Mouse (Mus musculus): ENCODE results near the gene Nans. TPM values are rescaled to one million over a fixed set of nuclear protein-coding genes. Genes with fewer than 3 reads are reported as not detected.

Nans gene
- 19.1 and 20.1 TPM in 2 replicates for total RNA-seq (2017)

DNA sequence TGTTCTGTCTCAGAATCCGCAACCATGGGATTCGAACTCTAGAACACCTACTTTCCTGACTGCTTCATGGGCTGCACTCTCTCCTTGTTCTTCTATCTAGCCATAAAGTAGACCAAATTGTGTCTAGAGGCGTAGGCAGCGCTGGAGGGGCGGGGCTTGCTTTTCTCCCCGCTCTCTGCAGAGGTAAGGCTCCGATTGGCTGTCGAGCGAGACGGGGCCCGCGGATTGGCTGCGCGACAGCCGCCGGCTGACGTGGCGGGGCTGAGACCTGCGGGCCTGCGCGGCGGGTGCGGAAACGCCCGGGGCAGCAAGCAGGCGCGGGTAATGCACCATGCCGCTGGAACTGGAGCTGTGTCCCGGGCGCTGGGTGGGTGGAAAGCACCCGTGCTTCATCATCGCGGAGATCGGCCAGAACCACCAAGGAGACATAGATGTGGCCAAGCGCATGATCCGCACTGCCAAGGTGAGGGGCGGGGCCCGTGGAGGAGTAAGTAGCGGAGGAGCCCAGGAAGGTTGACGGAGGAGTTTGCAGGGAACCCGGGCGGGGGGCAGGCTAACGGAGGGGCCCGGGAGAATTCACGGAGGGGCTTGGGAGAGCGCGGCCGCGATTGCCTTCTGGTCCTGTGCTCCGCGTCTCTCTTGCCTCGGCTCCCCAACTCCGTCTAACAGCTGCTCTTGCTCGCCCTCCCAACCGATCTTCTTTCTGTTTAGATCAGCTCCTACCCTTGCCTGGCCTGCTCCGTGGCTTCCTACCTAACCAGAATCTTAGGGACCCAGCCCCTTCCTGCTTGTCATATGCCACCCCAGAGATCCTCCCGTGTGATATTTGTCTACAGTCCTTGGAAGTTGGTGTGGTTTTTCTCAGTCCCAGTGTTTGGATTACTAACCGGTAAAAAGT is at the start of gene Nans:
Gene Nans, plus strand, starts transcription at position 221 of the 898 bp plus-strand sequence.
- peak; percentile 89 for ATAC-seq (ENCODE audit: extremely low read depth, insufficient number of reproducible peaks, low FRiP score, poor library complexity, severe bottlenecking)

DNA sequence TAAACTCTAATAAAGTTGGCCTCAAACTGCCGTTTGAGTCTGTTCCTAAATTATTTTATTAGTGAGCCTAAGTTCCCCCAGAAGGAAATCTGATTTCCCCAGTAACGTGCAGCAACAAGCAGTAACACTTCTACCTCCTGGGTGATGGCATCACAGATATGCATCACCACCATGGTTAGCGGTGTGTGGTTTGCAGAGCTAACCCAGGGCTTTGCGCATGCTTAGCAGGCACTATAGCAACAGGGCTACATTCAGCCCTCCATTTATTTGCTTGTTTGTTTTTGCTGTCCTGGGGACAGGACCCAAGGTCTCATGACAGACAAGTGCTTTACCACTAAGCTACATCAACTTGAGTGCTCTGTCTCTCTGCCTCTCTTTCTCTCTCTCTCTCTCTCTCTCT is 46.5 kb upstream of the Nans start:
- ATAC-seq (ENCODE audit: extremely low read depth, insufficient number of reproducible peaks, low FRiP score, poor library complexity, severe bottlenecking), result peak; percentile 44; the same call in 1 of the 2 replicates

DNA sequence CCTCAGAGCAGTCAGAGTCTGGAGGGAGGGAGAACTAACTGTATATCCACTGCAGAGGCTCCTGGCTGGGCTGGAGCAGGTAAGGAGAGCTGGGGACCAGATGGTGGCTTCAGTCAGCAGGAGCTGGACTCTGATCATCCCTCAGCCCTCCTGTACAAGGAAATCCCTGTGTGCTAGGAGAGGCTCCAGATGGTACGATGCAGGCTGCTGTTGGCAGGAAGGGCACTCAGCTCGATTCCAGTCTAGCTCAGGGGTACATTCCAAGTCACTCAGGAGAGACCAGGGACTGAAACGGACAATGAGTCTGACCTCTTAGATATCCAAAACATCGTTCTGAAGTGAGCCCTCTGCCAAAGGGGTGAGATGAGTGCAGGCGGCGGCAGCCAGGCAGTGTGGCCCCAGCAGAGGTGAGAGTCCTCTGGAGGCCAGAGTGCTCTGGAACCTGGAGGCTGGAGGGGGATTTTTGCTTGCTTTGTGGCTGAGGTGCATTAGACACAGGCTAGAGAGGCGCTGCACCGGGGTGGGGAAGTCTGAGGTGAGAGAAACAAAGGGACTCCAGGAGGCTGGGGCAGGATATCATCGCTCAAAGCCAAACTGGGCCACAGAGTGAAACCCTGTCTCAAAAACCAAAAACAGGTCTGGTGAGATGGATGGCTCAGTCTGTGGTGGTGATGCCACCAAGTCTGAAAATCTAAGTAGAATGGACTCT is 43.7 kb upstream of the Nans start:
- no peak for ATAC-seq (ENCODE audit: extremely low read depth, insufficient number of reproducible peaks, low FRiP score, poor library complexity, severe bottlenecking)

DNA sequence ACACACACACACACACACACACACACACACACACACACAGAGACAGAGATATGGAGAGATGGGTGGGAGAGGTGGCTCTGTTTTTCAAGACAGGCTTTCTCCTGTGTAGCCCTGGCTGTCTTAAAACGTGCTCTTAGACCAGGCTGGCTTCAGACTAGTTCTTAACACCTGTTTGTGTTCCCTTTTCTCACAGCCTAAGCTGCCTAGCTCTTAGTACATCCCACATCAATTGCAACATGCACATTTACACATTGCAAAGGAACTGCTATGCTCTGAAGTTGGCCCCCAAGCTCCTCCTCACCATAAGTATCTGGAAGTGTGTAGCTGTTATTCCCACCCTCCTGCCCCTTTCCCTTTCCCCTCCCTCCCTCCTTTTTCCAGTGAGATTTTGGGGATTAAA is 41.6 kb upstream of the Nans start:
- no peak for ATAC-seq (ENCODE audit: extremely low read depth, insufficient number of reproducible peaks, low FRiP score, poor library complexity, severe bottlenecking)

DNA sequence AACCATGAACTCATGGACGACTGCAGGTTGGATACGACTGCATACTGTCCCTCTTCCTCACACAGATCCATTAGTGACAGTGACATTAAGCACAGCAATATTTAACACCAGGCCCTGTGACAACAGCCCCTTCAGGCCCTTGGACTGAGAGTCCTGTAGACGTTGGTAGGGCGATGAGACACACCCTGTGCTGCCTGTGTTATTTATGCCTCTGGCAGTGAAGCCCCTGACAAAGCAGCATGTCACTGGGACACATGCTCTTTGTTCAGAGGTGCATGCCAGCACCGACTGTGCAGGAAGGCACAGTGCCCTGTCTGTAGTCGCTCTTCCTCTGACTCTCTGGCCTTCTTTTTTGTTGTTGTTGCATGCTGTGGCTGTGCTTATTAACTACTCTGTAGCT is 40.2 kb upstream of the Nans start:
- no peak for ATAC-seq (ENCODE audit: extremely low read depth, insufficient number of reproducible peaks, low FRiP score, poor library complexity, severe bottlenecking)

DNA sequence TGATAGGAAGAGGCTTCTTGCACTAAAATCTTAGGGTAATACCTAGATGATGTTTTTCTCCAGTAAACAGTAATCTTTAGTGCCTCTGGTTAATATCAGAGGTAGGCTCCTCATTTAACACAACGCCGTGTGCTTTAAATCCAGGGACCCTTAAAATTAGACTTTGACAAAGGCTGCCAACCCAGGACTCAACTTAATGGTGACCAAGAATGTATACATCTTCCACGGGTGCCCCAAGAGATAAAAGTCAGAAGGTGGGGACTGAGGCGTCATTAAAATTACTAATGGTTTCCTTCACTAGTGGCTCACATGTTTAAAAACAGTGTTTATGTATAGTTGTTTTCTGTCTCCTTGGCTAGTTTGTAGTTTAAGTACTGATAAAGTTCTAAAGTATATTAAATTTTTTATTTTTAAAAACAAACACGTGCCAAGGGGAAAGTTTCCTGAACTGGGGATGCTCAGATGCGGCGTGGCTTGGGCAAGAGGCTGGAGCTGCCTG is 39.0 kb upstream of the Nans start:
- ATAC-seq (ENCODE audit: extremely low read depth, insufficient number of reproducible peaks, low FRiP score, poor library complexity, severe bottlenecking), result no peak

DNA sequence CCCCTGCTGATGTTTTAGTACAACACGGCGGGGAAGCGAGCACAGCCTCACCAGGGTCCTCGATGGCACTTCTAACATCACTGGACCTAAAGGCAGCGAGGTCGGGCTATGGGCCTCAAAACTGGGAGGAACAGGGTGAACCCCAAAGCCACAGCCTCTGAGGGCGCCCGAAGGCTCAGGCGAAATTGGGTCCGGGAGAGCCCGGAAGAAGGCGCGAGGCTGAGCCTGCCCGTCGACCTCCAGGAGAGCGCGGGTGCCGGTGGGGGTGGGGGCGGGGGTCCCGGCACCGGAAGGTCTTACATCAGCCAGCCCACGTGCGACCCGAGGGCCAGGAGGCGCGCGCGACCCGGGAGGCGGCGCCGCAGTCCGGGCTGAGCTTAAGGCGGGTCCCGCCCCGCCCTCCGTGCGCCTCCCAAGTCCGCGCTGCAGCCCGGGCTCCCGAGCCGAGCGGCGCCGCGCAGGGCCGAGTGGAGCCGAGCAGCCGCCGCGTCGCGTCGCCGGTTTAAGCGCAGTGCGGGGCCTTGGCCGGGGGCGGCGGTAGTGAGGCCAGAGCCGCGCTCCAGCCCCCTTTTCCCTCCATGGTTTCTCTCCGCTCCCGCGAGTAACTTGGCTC is 38.4 kb upstream of the Nans start, which contains the start of gene Anp32b:
Gene Anp32b, plus strand, starts transcription at position 384 of the 613 bp plus-strand sequence.
- ATAC-seq (ENCODE audit: extremely low read depth, insufficient number of reproducible peaks, low FRiP score, poor library complexity, severe bottlenecking), result peak; percentile 77

DNA sequence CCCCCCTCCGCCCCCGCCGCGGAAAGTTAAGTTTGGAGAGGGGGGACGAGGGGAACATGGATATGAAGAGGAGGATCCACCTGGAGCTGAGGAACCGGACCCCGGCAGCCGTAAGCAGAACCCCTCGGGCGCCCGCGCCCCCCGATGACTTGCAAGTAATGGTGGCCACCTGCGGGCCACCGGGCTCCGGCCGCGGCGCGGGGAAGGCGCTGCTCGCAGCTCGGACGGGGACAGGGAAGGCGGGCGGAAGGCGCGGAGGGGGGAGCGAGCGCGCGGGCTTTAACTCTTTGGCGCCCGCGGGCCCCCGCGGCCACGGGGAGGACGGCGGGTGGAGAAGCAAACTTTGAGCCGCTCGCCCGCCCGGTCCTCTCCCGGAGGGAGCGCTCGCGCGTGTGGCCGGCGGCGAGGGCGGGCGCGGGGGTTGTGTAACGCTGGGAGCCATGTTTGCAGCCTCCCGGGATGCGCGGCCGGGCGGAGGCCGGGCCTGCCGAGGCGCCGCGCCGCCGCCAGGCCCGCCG is 37.7 kb upstream of the Nans start:
- no peak for ATAC-seq (ENCODE audit: extremely low read depth, insufficient number of reproducible peaks, low FRiP score, poor library complexity, severe bottlenecking)

DNA sequence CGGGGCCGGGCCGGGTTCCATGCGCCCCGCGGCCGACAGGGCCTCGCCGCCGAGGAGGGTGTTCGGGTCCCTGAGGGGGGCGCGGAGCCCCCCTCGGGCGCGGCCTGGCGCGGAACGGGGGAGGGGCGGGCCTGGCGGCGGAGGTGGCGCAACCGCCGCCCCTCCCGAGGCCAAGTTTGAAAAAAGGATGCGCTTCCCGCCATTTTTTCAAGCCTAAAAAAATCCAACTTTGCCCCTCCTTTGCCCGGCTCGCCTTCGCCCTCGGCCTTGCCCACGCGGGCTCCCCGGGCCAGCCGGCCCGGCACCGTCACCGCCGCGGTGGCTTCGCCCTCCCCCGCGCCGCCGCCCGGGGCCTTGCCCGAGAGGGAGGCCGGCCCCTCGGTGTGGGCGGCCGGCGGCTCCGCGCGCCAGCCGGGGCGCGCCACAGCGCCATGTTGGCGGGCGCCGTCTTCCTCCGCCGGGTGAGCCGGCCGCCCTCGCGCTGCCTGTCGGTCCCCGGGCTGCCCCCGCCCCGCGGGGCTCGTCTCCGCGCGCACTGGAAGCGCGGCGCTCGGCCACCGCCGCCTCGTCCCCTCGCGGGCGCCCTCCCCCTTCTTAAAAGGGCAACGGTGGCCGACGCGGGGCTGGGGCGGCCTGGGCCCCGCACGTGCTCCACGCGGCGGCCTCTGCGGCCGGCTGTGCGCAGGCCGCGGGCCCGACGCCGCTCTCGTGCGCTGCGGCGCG is 37.1 kb upstream of the Nans start:
- no peak for ATAC-seq (ENCODE audit: extremely low read depth, insufficient number of reproducible peaks, low FRiP score, poor library complexity, severe bottlenecking)

DNA sequence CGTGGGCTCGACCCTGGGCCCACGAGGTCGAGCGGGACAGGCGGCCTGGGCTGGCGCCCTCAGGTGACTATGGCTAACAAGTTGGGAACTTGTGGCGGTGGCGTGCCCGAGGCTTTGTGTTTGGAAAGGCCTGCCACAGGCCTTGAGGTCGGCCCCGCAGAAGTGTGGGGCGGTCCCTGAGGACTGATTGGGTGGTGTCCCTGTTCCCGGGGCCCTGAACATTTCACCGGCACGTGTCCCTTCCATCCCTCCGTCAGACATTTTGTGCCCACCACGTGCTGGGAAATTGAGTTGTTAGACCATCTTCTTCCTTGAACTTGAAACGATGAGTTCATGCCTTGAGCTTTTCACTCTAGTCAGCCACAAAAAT is 36.6 kb upstream of the Nans start:
- ATAC-seq (ENCODE audit: extremely low read depth, insufficient number of reproducible peaks, low FRiP score, poor library complexity, severe bottlenecking), result no peak

DNA sequence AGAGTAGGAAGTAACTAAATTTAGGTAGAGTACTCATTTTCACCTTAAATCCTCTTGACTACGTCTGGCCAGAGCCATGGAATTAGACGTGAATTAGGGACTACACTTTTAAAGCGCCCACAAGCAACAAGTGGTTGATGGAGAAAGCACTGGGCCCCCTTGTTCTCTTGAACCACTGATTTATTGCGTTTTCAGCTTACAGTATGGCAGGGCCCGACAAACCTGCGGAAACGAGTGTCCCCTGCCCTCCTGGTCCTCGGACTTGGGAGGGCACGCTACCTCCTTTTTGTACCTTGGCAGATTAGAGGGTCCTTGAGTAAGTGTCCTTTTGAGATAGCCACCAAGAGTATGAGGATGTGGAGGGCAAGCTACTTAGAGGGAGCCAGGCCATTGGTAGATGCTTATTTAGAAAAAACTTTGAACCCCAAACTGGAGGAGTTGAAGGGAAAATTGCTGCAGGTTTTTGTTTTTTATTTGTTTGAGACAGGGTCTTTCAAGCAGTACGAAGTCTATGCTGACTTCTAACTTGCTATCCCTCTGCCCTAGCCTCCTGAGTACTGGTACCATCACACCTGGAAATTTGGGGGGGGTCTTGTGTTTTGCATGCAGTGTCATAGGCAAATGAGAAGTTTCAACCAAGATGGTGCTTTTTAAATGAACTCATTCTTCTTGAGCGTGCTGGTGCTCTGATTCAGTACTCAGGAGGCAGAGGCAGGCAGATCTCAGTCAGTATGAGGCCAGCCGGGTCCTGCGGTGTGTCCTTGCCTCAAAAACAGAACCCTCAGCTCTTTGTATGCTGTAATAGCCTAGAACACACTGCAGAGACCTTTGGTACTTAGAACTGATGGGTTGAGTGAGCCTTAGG is 36.0 kb upstream of the Nans start:
- ATAC-seq (ENCODE audit: extremely low read depth, insufficient number of reproducible peaks, low FRiP score, poor library complexity, severe bottlenecking), result no peak

DNA sequence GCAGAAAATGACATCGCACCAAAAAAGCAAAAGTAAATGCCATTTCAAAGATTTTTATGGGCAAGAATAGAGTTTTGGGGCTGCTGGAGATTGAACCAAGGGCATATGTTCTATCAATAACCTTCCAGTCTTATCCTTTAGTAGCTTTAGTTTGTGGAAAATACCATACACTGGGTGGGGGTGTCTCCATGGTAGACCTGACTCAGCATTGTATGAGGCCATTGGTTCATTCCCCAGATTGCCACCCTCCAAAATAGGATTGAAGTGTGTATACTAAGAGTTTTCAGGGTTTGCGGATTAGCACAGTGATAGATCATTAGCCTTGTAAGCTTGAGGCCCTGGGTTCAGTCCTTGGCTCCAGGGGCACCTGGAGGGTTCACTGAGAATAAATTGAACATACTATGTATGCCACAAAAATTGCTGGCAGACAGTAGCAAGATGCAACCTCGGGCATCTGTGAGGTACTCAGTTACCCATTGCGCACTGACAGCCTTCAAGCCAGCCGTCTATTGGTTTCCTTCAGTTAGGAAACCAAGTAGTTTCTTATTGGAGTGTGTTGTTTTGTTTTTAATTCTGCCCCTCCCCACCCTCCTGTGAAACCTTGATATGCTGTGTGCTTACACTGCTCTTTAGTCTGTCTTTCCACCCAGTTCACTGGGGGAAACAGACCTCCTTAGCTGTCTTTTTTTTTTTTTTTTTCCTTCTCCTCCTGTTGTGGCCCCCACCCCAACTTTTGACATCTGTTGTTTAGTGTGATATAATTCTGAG is 34.8 kb upstream of the Nans start:
- ATAC-seq (ENCODE audit: extremely low read depth, insufficient number of reproducible peaks, low FRiP score, poor library complexity, severe bottlenecking), result no peak

DNA sequence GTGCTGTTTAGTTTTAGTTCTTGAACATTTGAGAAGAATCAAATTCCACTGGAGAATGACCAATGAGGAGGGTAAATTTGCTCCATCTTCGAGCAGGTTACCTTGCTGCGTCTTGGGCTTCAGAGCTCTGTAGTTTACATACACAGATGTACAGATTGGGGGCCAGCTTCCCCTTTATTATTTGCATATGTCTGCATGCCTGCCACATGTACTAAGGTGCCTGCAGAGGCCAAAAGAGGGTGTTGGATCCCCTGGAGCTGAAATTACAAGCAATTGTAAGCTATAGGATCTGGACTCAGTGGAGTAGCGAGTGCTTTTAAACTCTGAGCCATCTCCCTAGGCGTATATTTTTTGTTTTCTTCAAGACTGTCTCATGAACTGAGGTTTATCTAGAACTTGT is 32.3 kb upstream of the Nans start:
- peak; percentile 44; the same call in 1 of the 2 replicates for ATAC-seq (ENCODE audit: extremely low read depth, insufficient number of reproducible peaks, low FRiP score, poor library complexity, severe bottlenecking)

DNA sequence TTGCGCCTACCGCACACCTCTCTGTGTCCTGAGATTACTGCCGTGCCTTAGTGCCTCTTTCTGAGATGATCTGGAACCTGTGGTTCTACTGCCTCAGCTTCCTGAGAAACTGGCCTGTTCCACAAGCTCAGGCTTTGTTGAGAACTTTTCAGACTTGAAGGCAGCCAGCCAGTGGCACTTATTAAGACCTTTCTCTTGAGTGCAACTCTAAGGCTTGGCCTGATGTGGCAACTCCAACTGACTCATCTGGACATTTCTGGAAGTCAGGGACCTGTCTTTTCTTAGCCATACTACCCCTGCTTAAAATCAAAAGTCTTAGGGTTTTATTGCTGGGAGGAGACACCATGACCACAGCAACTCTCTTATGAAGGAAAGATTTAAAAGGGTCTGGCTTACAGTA is 31.9 kb upstream of the Nans start:
- ATAC-seq (ENCODE audit: extremely low read depth, insufficient number of reproducible peaks, low FRiP score, poor library complexity, severe bottlenecking), result no peak

DNA sequence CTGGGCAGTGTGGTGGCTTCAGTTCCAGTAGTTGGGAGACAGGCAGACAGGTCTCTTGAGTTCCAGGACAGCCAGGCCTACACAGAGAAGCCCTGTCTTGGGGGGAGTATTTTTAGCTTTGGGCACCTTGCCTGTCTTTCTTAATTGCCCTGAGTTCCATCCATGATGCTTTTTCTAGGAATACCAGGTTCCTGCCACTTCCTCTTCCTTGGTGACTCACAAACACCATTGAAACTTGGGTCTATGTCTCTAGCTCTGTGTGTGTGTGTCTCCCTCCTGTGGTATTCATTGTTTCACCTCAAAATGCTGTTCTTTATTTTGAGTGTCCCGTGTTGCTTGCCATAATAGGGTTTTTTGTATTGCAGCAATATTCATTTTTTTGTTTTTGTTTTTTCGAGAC is 30.6 kb upstream of the Nans start:
- no peak for ATAC-seq (ENCODE audit: extremely low read depth, insufficient number of reproducible peaks, low FRiP score, poor library complexity, severe bottlenecking)

DNA sequence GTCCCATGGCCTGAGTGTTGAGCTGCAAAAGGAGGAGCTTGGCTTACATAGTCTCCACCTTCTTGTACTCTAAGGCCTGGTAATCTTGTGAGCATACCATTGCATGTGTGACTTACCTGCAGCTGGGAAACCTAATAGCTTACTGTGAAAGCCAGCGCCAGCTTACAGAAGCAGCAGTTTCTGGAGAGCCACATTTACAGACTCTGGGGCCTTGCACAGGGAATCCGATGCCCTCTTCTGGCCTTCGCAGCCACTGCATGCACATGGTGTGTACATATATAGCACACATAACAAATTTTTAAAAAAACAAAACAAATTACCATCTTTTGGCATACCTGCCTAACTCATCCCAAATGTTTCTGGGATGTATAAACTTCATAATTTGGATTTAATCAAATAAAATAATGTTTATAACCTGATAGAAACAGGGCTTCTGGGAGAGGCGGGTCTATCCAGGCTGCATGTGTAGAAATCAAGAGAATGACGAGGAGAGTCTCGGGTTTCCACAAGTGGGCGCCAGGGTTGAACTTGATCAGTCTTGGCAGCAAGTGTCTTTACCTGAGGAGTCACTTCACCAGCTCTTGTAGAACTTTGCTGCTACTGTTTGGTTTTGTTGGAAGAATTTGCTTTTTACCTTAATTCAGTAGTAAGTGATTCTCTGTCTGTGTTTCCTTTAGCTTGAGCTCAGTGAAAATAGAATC is 25.8 kb upstream of the Nans start:
- peak; percentile 54; the same call in 1 of the 2 replicates for ATAC-seq (ENCODE audit: extremely low read depth, insufficient number of reproducible peaks, low FRiP score, poor library complexity, severe bottlenecking)

DNA sequence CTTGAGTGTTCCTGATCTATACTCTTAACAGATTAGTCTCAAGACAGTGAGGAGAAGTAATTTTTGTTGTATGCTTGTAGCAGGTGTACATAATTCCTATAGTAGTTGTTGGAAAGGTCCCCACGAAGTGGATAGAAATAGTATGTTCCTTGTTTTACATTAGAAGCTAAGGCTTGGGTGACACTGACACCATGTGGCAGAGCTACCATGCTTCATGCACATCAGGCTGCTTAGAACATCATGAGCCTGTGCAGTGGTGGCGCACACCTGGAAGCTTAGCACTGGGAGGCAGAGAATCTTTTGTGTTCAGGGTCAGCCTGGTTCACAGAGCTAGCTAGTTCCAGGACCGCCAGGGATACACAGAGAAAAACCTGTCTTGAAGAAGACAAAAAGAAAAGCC is 23.3 kb upstream of the Nans start:
- ATAC-seq (ENCODE audit: extremely low read depth, insufficient number of reproducible peaks, low FRiP score, poor library complexity, severe bottlenecking), result no peak

All from neutrophil, adult 5-6 weeks (primary cell).